Mouse (Mus musculus): ENCODE data around the gene Ubc. TPM values are rescaled to one million over a fixed set of nuclear protein-coding genes. Genes with fewer than 3 reads are reported as not detected.

Ubc gene
- total RNA-seq, 2 experiments from 2014 or later = 172 to 293 TPM

DNA sequence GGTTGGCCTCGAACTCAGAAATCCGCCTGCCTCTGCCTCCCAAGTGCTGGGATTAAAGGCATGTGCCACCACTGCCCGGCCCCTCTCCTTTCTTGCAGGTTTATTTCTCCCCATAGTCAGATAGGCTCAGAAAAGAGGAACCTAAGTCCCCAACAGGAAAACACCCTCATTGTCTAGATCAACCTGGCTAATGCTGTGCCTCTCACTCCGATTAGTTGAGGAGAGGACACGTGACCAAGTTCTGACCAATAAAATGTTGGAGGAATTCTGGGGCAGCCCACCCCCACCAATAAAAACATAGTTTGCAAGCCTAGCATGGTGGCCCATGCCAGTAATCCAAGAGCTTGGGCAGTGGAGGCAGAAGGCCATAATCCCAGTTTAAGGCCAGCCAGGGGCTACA lies 38.1 kb downstream of the Ubc start:
- ATAC-seq (replicated peaks; ENCODE audit: poor library complexity) = peak; percentile 56

DNA sequence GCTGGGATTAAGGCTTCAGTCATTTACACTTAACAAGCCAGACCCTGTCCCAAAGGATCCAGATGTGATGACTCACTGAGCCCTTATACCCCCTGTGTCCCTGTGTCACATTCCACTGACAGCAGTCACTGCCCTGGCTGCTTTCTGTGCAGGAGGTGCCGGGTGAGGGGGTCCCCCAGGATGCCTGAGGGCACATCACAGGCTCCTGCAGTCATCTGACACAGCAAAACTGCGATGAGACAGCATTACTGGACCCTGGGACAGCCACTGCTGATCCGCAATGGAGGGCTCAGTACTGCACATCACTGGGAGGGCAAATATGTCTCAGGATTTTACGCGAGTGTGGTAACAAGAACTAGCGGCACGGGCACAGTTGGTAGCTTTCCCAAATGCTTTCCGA lies 38.9 kb downstream of the Ubc start:
- ATAC-seq (replicated peaks; ENCODE audit: poor library complexity) = no peak

GRCm38 (mm10) chr5:125349391-125349790 lies 40.6 kb downstream of the Ubc start:
- no peak for ATAC-seq (replicated peaks; ENCODE audit: poor library complexity)

GRCm38 (mm10) chr5:125348487-125348886 lies 41.5 kb downstream of the Ubc start:
- peak; percentile 84 for ATAC-seq (replicated peaks; ENCODE audit: poor library complexity)

- no peak for ATAC-seq (replicated peaks; ENCODE audit: poor library complexity)
Observed at GRCm38 (mm10) chr5:125348067-125348466, 41.9 kb downstream of the Ubc start.

DNA sequence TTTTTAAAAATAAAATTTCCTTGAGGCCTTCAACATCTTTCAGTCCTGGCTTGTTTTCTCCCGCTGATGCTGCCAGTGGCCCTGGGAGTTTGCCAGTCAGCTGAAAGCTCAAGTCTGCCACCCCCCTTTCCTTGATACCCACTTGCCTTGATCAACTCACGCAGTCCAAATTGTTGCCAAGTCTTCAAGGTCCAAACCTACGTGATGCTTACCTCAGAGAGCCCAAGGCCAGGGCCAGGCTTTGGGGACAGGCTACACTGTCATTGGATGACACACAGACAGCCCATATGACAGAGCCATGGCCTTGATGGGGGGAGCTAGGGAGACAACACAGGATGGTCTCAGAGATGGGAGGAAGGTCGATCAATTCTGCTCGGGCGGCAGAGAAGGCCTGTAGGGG lies 45.7 kb downstream of the Ubc start:
- no peak for ATAC-seq (replicated peaks; ENCODE audit: poor library complexity)

DNA sequence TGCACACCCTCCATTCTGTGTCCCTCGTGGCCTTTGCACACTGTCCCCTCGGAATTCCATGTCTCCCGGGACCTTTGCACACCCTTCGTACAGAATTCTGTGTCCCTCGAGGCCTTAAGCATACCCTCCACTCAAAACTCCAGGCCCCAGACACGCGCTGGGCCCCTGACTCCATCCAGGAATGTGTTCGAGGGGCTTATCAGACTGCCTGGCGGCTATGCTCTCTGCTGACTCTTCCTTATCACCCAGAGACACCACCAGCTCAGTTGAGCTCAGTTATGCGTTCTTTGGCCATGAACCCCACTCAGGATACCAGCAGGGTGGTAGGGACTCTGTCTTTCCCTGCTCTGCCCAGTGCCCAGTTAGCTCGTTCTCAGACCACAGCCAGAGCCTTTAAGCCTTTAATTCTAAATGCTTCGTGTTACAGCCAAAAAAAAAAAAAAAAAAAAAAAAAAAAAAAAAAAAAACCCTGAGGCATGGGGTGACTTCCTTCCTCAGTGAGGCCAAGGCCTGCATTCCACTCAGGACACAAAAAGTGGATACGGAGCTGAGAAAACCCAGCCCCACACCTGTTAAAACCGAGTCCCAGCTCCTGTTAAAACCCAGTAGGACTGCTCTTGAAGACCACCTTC lies 48.4 kb downstream of the Ubc start:
- ATAC-seq (replicated peaks; ENCODE audit: poor library complexity) = peak; percentile 36

GRCm38 (mm10) chr5:125340547-125341262 lies 49.3 kb downstream of the Ubc start, which contains the start of gene Scarb1:
TSS of gene Scarb1 (minus strand) at chr5:125341094.
- ATAC-seq (replicated peaks; ENCODE audit: poor library complexity) = peak; percentile 65

DNA sequence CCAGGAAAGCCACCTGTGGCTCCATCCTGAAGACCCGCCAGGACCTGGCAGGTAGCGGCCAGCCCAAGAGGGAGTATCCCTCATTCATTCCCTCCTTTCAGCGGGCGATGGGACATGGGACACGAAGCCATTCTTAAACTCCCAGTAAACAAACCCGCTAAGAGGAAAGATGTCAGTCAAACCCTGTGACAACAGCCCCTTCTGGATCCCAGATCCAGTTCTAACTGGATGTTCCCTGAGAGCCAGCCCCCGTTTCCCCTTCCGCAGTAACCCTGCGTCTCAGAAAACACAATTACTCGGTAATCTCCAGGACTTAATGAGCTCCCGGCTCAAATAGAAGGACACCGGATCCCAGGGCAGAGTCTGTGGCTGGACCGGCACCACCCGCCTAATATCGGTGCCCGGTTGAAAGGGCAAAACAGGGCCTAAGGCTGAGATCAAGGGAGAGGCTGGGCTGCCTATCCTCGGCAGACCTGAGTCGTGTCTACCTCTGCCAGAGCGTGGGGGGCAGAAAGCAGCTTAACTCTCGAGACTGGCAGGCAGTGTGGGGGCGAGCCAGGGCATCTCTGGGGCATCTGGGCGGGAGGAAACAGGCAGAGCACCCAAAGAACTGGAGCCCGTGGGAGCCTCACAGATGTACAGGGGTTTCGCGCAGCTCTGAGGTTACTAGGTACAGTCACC lies 50.0 kb downstream of the Ubc start:
- ATAC-seq (replicated peaks; ENCODE audit: poor library complexity) = 0 out of 2 replicates have a peak, but pooled peaks have one; percentile 1

- ATAC-seq (replicated peaks; ENCODE audit: poor library complexity) = peak; percentile 50
Observed at GRCm38 (mm10) chr5:125339108-125339751, 50.8 kb downstream of the Ubc start.

- ATAC-seq (replicated peaks; ENCODE audit: poor library complexity) = no peak
Observed at GRCm38 (mm10) chr5:125337526-125337925, 52.5 kb downstream of the Ubc start.

- peak; percentile 12 for ATAC-seq (replicated peaks; ENCODE audit: poor library complexity)
Observed at GRCm38 (mm10) chr5:125337012-125337411, 53.0 kb downstream of the Ubc start.

Other genes starting within 250 kb of the Ubc start
- gene Ncor2, start 211.0 kb downstream of the Ubc start, total RNA-seq (2015) = 50.1 and 57.3 TPM in 2 replicates
- gene Ncor2, start 211.0 kb downstream of the Ubc start, total RNA-seq (2017) = 8.4 and 10.9 TPM in 2 replicates
- gene Scarb1, start 49.1 kb downstream of the Ubc start, total RNA-seq (2015) = 58.9 and 60.4 TPM in 2 replicates
- gene Scarb1, start 49.1 kb downstream of the Ubc start, total RNA-seq (2017) = 52.3 and 59.6 TPM in 2 replicates
- not detected in 2 replicates for gene Gm10382, start 880 bp downstream of the Ubc start, total RNA-seq (2015)
- gene Gm10382, start 880 bp downstream of the Ubc start, total RNA-seq (2017) = 0.91 and 1.3 TPM in 2 replicates
- 18.9 and 20.0 TPM in 2 replicates for gene Dhx37, start 43.9 kb upstream of the Ubc start, total RNA-seq (2015)
- gene Dhx37, start 43.9 kb upstream of the Ubc start, total RNA-seq (2017) = 47.9 and 56.5 TPM in 2 replicates
- gene Bri3bp, start 51.4 kb upstream of the Ubc start, total RNA-seq (2015) = 53.2 and 60.7 TPM in 2 replicates
- 27.7 and 31.0 TPM in 2 replicates for gene Bri3bp, start 51.4 kb upstream of the Ubc start, total RNA-seq (2017)
- 3.8 and 6.0 TPM in 2 replicates for gene Aacs, start 85.6 kb upstream of the Ubc start, total RNA-seq (2015)
- 10.4 and 12.7 TPM in 2 replicates for gene Aacs, start 85.6 kb upstream of the Ubc start, total RNA-seq (2017)
- gene Tmem132b, start 141.6 kb upstream of the Ubc start, total RNA-seq (2015) = not detected in 2 replicates
- gene Tmem132b, start 141.6 kb upstream of the Ubc start, total RNA-seq (2017) = not detected in 2 replicates